Mouse (Mus musculus): ENCODE measurements at regions not wholly inside any gene's neighbourhood (a gene's known extent, or its start where the extent isn't known, plus 50 kb on each side); places are given as distances from the start of the nearest gene placed in this dataset.

DNA sequence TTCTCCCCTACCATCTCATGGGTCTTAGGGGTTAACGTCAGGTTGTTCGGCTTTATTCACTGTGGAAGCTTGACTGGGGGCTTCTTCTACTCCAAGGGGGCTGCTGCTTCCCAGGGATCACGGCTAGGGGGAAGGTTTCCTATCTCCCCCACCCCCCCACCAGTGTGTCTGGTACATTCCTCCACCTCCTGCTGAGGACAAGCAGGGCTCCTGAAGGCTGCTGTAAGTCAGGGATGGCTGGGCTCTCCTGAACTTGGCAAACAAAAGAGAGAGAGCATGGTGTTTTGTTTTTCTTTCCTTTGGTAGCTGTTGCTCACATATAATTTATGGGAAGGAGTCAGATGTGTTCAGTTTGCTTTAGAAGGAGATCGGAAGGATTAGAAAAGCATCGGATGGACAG lies 54.7 kb upstream of the Commd3 start:
- no peak for TF ChIP-seq CTCF (conservative IDR thresholded peaks at IDR 0.05; ENCODE audit: insufficient read depth, insufficient read length, low read depth, low read length)
- TF ChIP-seq POLR2A (IDR thresholded peaks at IDR 0.05; ENCODE audit: low read depth, low read length): no peak
